Comparison of ENCODE assay signal across 23 mouse cellular contexts in the genomic region with DNA sequence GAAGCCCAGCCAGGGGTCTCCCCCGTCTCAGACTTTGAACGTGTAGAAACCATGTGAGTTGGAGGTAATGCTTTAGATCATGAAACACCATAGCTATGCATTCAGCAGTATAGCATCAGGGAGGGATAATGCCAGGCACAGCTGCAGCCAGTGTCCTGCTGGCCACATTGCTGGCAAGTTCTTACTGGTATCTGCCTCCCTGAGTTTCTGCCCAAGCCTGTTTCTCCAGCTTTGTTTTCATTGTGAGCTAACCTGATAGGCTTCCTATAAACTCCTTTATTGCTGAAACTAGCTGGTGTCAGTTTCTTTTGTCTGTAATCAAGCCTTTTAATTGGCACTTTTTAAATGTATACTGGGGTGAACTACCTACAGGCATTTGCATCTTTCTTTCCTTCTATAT. TPM values are rescaled to one million over a fixed set of nuclear protein-coding genes. Genes with fewer than 3 reads are reported as not detected.
"Had no signal": no experiment of that assay in that cellular context is flagged by ENCODE, and none has a peak within 500 bp of the region (broad histone marks: within the 10 kb centered on the region; RNA-seq: fewer than 3 reads in every experiment).

No protein-coding gene starts in this region.

- H3K4me2 ChIP-seq: intestine, embryonic 15.5 days; limb, embryonic 15.5 days; liver, embryonic 11.5 days; lung, embryonic 14.5 days; midbrain, embryonic 12.5 days; neural tube, embryonic 13.5 days had no signal

- H3K9me3 ChIP-seq: intestine, embryonic 15.5 days; limb, embryonic 15.5 days; midbrain, embryonic 12.5 days; neural tube, embryonic 13.5 days had no signal

- H3K36me3 ChIP-seq: intestine, embryonic 15.5 days; limb, embryonic 15.5 days; midbrain, embryonic 12.5 days; neural tube, embryonic 13.5 days had no signal

- H3K27me3 ChIP-seq: intestine, embryonic 15.5 days; neural tube, embryonic 13.5 days had no signal

- DNase-seq: kidney, adult 18-20 months; kidney, adult 9 months; kidney, postnatal 14 days; kidney, postnatal 4 days; liver, postnatal 0 days; lung, embryonic 14.5 days; right cerebral cortex, postnatal 25 days; thymus, postnatal 25 days had no signal

- ATAC-seq: intestine, embryonic 15.5 days; liver, postnatal 0 days; lung, postnatal 0 days; midbrain, embryonic 16.5 days had no signal

- H3K27ac ChIP-seq: intestine, embryonic 15.5 days; limb, embryonic 15.5 days; liver, embryonic 14.5 days; macrophage; midbrain, embryonic 12.5 days; neural tube, embryonic 13.5 days had no signal

- H3K4me3 ChIP-seq: intestine, embryonic 15.5 days; limb, embryonic 15.5 days; midbrain, embryonic 12.5 days; myocyte; neural tube, embryonic 13.5 days had no signal

- H3K9ac ChIP-seq: intestine, embryonic 15.5 days; limb, embryonic 15.5 days; liver, embryonic 14.5 days; liver, postnatal 0 days; lung, embryonic 14.5 days; midbrain, embryonic 12.5 days; neural tube, embryonic 13.5 days had no signal

RNA-seq across cellular contexts. Expression of a gene that starts 23.1 kb away (rescaled TPM):
- total RNA-seq: left cerebral cortex, postnatal 25 days; megakaryocyte, adult 5-6 weeks; neutrophil, adult 5-6 weeks had no signal
- polyA plus RNA-seq: limb, embryonic 11.5 days; liver, embryonic 11.5 days; liver, embryonic 14.5 days; liver, postnatal 0 days; macrophage; midbrain, embryonic 12.5 days; midbrain, embryonic 16.5 days; myocyte; neural tube, embryonic 13.5 days; small intestine, adult 2 months had no signal
